Mouse (Mus musculus): ENCODE data around the gene Cdkl4.

Gene Cdkl4

DNA sequence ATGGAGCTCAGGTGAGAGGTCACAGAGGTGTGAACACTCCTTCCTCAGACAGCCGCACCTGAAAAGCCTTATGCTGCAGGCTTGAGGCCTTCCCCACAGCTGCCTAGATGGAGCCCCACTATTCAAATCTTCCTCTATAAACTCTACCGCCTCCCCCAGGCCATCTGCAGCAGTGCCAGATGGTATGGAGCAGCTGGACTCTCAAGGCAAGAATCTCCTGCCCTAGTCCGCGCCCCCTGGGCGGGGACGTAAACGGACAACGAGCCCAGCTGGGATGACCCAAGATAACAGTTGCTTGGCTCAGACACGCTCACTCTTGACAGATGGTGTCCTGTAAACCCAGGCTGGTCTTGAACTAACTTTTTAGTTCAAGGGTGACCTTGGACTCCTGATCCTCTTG lies 60.4 kb downstream of the Cdkl4 start:
- DNase-seq (ENCODE audit: low spot score): no peak

- DNase-seq (ENCODE audit: low spot score): no peak
Measured at GRCm38 (mm10) chr17:80515956-80516355, 61.7 kb downstream of the Cdkl4 start.

DNA sequence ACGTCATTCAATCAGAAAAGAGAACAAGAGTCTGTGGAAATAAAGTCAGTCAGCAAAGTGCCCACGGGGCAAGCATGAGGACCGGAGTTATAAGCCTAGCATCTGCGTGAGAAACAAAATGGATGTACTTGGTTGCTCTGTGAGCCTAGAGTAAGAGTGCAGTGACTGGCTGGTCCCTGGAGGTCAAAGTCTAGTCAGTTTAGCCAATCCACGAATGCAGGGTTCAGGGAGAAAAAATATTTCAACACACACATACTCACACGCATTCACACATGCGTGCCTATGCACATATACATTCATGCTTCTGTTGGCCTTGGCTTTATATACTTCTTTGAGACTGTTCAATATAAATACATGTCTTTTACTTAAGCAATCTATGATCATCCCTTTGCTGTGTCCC lies 62.1 kb downstream of the Cdkl4 start:
- DNase-seq (ENCODE audit: low spot score): no peak

DNA sequence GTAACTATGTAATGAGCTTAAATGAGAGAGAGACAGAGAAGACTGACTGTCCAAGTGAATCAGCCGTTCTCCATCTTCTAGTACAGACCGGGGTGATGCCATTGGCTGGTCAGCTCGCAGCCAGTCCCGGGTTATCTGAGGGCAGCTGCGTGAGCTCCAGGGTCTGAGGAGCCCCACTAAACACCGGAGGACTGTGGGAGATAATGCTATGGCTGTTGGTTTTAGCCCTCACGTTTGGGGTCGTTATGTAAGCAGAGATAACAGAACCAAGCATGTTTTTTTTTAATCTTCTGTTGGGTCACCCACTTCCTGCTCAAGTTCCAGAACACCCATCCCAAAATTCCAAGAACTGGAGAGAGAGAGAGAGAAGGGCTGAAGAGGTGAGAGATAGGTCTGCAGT lies 63.8 kb downstream of the Cdkl4 start:
- DNase-seq (ENCODE audit: low spot score): no peak

DNA sequence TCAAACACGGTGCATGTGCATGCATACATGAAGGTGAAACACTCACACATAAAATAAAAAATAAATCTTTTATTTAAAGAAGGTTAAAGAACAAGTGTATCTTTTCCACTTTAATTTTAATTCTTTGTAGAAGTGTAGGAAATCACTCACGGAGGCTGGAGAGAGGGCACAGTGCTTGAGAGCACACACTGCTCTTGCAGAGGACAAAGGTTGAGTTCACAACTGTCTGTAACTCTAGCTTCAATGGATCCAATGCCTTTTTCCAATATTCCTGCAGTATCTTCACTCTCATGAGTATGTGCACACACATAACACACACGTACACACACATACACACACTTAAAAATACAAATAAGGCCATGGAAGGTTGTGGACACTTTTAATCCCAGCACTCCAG lies 67.2 kb downstream of the Cdkl4 start:
- no peak for DNase-seq (ENCODE audit: low spot score)

DNA sequence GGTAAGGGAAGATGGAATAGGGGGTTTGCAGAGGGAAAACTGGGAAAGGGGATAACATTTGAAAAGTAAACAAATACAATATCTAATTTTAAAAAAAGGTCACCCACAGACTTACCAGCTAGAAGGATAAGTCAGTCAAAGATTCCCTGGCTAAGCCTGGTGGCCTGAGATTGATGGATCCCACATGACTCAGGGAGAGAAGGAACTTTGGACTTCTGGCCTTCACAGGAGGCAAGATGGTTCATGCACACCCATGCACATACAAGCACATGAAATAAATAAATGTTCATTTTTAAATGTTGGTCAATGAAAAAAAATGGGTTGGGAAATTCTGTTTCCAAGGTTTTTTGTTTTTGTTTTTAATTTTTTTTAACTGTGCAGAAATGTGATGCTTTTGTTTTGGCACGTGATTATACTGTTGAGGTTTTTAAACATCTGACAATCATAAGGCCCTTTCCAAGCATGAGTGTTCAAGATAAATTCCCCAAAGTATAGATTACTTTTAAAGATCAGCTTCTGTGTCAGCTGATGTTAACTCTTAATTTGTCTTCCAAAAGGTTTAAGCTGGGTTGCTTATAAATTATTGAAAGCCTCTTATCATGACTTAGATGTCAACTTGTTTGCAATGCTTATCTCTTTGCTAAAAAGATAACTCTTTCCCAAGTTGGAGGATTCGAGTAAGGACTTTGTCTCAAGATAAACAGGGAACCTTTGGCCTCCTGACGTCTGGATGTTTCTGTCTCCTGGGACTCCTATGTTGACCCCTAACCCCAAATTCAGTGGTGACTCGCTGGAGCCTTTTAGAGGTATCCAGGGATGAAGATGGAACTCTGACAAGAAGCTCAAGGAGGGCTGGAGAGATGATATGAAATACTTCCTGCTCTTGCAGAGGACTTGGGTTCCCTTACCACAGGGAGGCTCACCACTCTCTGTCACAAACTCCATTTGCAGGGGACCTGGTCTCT lies 67.8 kb downstream of the Cdkl4 start:
- no peak for DNase-seq (ENCODE audit: low spot score)

GRCm38 (mm10) chr17:80505766-80506165 lies 71.8 kb downstream of the Cdkl4 start:
- no peak for DNase-seq (ENCODE audit: low spot score)

- no peak for DNase-seq (ENCODE audit: low spot score)
Measured at GRCm38 (mm10) chr17:80505342-80505741, 72.3 kb downstream of the Cdkl4 start.

GRCm38 (mm10) chr17:80501805-80502172 lies 75.8 kb downstream of the Cdkl4 start:
- no peak for DNase-seq (ENCODE audit: low spot score)

DNA sequence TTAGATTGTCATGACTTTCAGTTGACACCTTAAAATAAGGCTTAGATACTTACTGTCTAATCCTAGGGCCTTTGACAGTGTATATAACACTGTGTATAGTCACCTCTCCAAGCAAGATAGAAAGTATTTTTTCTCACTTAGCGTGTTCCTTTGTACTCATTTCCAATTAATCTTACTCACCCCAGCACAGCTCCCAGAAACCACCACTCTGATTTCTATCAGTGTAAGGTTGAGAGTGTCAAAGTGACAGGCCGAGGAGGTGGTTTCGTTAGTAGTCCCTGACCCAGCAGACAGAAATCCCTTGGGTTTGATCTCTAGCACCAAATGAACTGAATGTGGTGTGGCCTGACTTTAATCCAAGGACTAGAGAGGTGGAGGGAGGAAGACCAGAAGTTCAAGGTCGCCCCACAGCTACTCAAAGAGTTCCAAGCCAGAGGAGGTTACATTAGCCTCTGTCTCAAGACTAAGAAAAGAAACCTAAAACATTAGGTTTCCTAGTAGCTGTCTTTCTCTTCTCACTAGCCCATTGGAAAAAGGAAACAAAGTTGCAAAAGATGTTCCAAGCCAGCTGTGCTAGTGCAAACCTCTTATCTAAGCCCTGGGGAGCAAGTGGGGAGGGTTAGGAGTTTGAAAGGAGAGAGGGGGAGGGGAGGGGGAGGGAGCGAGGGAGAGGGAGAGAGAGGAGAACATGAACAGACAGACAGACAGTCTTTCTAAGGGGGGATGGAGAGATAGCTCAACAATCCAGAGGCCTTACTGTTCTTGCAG lies 76.4 kb downstream of the Cdkl4 start:
- DNase-seq (ENCODE audit: low spot score): no peak

DNA sequence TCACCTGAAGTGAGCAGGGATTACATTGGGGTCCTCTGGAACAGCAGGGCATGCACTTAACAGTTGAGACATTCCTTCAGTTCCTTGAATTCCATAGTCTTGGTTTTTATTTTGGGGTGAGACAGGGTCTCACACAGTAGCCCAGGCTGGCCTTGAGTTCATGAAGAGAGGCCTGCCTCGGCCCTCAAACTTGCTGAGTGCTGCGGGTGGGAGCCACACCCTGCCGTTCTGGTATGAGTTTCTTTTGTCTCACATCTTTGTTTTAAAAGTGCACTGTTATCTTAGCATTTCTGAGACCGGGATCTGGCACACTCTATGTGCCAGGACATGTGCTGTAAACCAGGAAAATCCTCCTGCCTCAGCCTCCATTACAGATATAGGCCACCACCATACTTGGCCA lies 77.6 kb downstream of the Cdkl4 start:
- no peak for DNase-seq (ENCODE audit: low spot score)

DNA sequence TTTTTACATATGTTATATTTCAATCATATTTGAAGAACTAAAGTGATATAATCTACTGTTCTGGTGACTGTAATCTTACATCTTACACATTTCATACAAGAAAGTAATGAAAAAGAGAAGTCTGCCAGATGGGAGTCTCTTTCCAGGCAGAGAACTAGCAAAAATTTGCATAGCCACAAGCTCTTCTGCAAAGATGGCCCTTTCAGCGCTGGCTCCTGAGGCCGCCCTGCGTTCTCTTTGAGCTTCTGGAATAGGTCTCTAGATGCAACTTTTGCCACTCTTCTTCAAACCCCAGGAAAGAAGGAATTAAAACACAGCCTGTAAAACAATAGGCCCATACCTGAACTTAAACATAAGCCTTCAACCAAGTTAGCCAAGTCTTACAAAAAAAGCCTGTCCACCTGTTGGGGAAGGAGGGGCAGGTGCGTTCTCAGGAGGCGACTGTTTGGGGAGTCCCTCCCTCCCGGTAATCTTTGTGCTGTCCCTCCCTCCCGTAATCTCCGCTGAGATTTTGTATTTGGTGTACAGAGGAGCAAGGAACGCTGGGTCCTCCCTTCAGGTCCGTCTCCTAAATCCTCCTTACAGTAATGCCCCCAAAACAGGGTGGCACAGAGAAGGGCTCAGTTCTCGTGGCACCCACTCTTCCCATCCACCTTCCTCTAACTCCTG lies 78.9 kb downstream of the Cdkl4 start:
- no peak for DNase-seq (ENCODE audit: low spot score)

DNA sequence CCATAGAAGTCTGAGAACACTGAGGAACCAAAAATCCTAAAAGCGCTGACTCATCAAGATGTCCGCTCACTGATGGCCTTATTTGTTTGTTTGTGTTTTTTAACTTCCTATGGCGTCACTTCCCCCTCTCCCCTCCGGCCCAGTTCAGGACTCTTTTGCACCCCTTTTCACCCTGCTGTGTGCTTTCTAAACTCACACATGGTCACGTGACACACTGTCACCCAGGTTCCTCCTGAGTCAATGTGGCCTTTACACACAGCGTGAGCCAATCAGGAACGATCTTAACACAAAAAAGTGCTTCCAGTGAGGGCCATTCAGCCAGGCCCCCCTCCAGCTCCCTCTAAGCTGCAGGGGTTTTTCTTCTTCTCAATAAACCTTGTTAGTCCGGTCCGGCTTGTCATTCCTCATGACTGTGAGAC lies 80.4 kb downstream of the Cdkl4 start:
- no peak for DNase-seq (ENCODE audit: low spot score)

DNA sequence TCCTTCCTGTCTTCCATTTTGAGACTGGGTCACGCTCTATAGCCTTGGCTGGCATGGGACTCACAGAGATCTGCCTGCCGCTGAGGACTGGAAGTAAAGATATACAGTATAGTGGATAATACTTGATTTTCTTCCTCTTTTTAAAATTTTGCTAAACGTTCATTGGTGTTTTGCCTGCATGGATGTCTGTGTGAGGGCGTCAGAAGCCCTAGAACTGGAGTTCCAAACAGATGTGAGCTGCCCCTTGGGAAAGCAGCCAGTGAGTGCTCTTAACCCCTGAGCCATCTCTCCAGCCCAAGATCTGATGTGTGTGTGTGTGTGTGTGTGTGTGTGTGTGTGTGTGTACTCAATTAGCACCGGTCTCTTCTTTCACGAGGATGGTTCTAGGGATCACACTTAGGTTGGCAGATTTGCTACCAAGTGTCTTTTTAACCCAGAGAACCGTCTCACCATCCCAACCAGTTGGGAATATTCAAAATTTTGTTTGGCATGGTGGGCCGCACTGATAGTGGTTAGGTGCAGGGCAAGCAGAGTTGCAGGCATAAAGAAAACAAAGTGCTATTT lies 80.9 kb downstream of the Cdkl4 start:
- no peak for DNase-seq (ENCODE audit: low spot score)

- DNase-seq (ENCODE audit: low spot score): no peak
Measured at GRCm38 (mm10) chr17:80496185-80496584, 81.4 kb downstream of the Cdkl4 start.

GRCm38 (mm10) chr17:80493891-80494290 lies 83.7 kb downstream of the Cdkl4 start:
- no peak for DNase-seq (ENCODE audit: low spot score)

DNA sequence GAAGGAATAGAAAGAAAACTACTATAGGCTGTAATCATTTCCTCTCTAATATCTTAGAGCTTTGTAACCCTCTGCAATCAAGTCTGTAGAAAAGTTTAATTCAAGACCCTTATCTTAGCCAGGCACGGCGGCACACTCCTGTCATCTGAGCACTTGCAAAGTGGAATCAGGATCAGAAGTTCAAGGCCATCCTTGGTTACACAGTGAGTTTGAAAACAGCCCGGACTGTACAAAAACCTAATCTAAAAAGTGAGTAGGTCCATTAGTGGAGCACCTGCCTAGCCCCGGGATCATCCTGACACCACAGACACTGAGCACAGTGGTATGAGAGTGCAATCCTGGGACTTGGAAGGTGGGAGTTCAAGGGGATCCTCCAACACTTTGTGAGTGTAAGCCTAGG lies 84.8 kb downstream of the Cdkl4 start:
- DNase-seq (ENCODE audit: low spot score): no peak

DNA sequence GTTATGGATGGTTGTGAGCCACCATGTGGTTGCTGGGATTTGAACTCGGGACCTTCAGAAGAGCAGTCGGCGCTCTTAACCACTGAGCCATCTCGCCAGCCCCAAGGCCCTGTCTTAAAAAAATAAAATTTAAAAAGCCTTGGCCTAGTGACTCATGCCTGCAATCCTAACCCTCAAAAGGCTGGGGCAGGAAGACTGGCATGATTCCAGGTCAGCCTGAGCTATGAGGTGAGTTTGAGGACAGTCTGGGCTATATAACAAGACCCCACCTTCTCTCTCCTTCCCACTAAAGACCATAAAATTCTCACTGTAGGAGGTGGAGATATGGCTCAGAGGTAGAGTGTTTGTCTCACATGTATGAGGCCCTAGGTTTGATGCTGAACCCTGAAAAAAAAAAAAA lies 85.3 kb downstream of the Cdkl4 start:
- no peak for DNase-seq (ENCODE audit: low spot score)

- no peak for DNase-seq (ENCODE audit: low spot score)
Measured at GRCm38 (mm10) chr17:80490166-80490565, 87.4 kb downstream of the Cdkl4 start.

DNA sequence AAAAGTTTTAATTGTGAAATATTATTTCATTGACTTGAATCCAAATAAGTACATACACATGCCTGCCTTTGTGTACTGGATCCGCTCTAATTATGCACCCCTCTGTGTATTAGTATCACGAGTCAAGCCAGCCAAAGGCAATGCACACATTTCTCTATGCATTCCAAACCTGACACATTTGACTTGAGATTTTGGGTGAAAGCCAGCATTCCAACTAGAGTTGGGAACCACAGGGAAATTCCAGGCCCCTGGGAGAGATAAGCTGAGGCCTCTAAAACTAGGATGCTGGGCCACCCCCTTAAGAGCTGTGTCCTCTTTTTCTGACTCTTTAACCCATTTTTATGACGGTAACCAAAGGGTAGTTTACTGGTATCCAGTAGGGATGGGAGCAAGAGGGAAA lies 88.7 kb downstream of the Cdkl4 start:
- no peak for DNase-seq (ENCODE audit: low spot score)

GRCm38 (mm10) chr17:80485160-80485559 lies 92.5 kb downstream of the Cdkl4 start:
- no peak for DNase-seq (ENCODE audit: low spot score)

DNA sequence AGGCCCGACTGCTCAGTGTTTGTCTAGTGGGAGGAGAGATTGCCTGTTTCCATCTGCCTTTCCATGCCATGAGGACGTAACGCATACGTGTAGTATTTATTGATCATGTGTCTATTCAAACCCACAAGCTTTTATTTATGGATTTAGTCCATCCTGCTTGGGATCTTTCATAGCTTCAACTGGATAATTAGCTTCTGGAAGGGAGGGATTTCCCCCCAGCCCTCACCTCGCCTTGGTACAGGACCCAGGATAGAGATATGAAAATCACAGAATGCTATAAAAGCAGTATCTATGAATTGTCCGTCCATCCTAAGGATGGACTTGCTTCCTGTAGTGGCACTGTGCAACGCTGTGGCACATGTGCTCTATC lies 96.8 kb downstream of the Cdkl4 start:
- DNase-seq (ENCODE audit: low spot score): no peak
